Mouse (Mus musculus): ENCODE data around the gene Ttc5.

- TF ChIP-seq POLR2A (IDR thresholded peaks at IDR 0.05; ENCODE audit: extremely low read depth, insufficient read depth, low read length), result peak; percentile 29; the same call in 1 of the 2 replicates
- no peak for TF ChIP-seq CTCF (IDR thresholded peaks at IDR 0.05; ENCODE audit: low read depth, low read length)
These were observed 22.3 kb upstream of the Ttc5 start, which contains the start of the genes Ccnb1ip1 and Parp2 for GRCm38 (mm10) chr14:50807487-50808072.

Measured in liver, adult 2 months (tissue).